8 mouse cellular contexts compared by ENCODE assay signal in the genomic region with DNA sequence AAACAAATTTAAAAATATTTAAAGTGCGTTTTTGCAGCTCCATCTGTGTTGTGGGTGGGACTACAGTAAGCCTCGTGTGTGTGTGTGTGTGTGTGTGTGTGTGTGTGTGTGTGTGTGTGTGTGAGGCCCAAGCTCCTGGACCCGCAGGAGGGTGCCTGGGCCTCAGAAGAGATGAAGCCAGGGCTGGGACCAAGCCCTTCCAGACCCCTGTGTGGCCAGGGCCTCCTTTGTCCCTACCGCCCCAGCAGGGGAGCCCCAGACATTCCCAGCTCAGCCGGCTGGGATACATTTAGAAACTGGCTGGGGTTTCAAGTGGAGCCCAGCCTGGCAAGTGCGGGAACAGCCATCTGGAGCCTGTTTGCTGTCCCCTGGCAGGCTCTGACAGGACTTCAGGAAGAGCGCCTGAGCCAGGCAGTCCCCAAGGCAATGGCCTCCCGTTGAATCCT. TPM values are rescaled to one million over a fixed set of nuclear protein-coding genes. Genes with fewer than 3 reads are reported as not detected.
A peak's percentile ranks its signal among the peaks of the same experiment; 100 is the strongest.
DNase-seq lines count a peak whose midpoint lies in the region; ATAC-seq lines count a peak whose summit lies in the region.

No protein-coding gene starts in this region.

- no peaks in the 10 kb centered on the region for H3K36me3 ChIP-seq in embryonic facial prominence, embryonic 15.5 days

- no peaks in the 10 kb centered on the region for H3K27me3 ChIP-seq in embryonic facial prominence, embryonic 15.5 days

- peak overlapping the region; percentile 91 for H3K27ac ChIP-seq in embryonic facial prominence, embryonic 15.5 days (replicated peaks)

- H3K4me2 ChIP-seq in embryonic facial prominence, embryonic 15.5 days (replicated peaks) = no peak overlapping the region

- WGBS in embryonic facial prominence, embryonic 15.5 days = 11% methylated on average over 8 of the region's 8 CpGs

- peak; percentile 35 for DNase-seq in adrenal gland, postnatal 10 days
- DNase-seq in adrenal gland, postnatal 14 days = no peak
- peak; percentile 75 to 79 for DNase-seq in heart, adult 9 months (ENCODE audit: low spot score in 2 of 2)
- peak; percentile 74 to 81 for DNase-seq in layer of hippocampus, adult 8-10 months (ENCODE audit: low spot score in 2 of 2)
- peak; percentile 77 for DNase-seq in lung, postnatal 10 days
- peak; percentile 78 for DNase-seq in telencephalon, adult 2 months (ENCODE audit: low read depth, low spot score)
- DNase-seq in spleen, postnatal 36 days (ENCODE audit: low spot score in 2 of 2) = no peak

- 0 out of 2 replicates have a peak overlapping the region, but pooled peaks have one; percentile 2 for H3K9ac ChIP-seq in embryonic facial prominence, embryonic 15.5 days

- peak; percentile 74; the same call in 1 of the 2 replicates for ATAC-seq in embryonic facial prominence, embryonic 15.5 days (ENCODE audit: insufficient number of reproducible peaks, low FRiP score, low TSS enrichment, low read depth)

- no peaks in the 10 kb centered on the region for H3K9me3 ChIP-seq in embryonic facial prominence, embryonic 15.5 days (replicated peaks)

- H3K4me3 ChIP-seq in embryonic facial prominence, embryonic 15.5 days (replicated peaks) = no peak overlapping the region

- peaks cover 51% of the 10 kb centered on the region for H3K4me1 ChIP-seq in embryonic facial prominence, embryonic 15.5 days

RNA-seq across cellular contexts. Expression of gene Emid1, which starts 13.4 kb away (rescaled TPM):
- 1 to 10 TPM; 8.7 to 9.4 TPM for total RNA-seq in adrenal gland, postnatal 10 days (2021)
- 8.9 and 10.1 TPM in 2 replicates for total RNA-seq in adrenal gland, postnatal 14 days (2021)
- 64.0 and 67.1 TPM in 2 replicates for polyA plus RNA-seq in embryonic facial prominence, embryonic 15.5 days (2015; fragmentation: Nextera tagmentation; extraction: Ambion mirVana)
- total RNA-seq in layer of hippocampus, adult 8-10 months (2022) = 1 to 10 TPM; 3.7 to 6.5 (median 5.2) TPM

Comparison
In these comparisons a context has a peak if more than half of its experiments do, and no peak if none do; other contexts are left out.
1. DNase-seq: peak in adrenal gland, postnatal 10 days (single experiment), heart, adult 9 months (2 of 2), layer of hippocampus, adult 8-10 months (2 of 2), lung, postnatal 10 days (single experiment) and telencephalon, adult 2 months (single experiment); none in adrenal gland, postnatal 14 days (single experiment) and spleen, postnatal 36 days (0 of 2).